Mouse (Mus musculus) brown adipose tissue, adult 24 weeks (tissue): ENCODE results near the gene Phf21b. TPM values are rescaled to one million over a fixed set of nuclear protein-coding genes. Genes with fewer than 3 reads are reported as not detected.

ENCODE experiments used
- H3K27ac ChIP-seq: fragments of 200-500 bp; replicated peaks from 2 replicates; pipeline ENCODE4 v1.5.1; 2012; ENCODE audit warnings: low read depth, mild to moderate bottlenecking, low read length
- H3K4me1 ChIP-seq: fragments of 200-500 bp; 2 replicates; pipeline ENCODE4 v1.6.1; 2012; ENCODE audit warnings: low read length, mixed read lengths; ENCODE audit not compliant: control insufficient read depth, insufficient read depth, insufficient read length
- H3K4me3 ChIP-seq: fragments of 200-500 bp; 2 replicates; pipeline ENCODE4 v1.5.1; 2012; ENCODE audit warnings: low read depth, mild to moderate bottlenecking, low read length, moderate library complexity; ENCODE audit not compliant: insufficient read depth
- polyA plus RNA-seq: library from polyadenylated mRNA; stranded (reverse); fragments of >200 nt; gene quantifications from 2 replicates; pipeline ENCODE4 v1.2.4, GENCODE M21; 2012; ENCODE audit not compliant: missing spikeins, insufficient read depth, insufficient read length

Gene Phf21b
- polyA plus RNA-seq, 1 experiment, result 0.55 TPM

DNA sequence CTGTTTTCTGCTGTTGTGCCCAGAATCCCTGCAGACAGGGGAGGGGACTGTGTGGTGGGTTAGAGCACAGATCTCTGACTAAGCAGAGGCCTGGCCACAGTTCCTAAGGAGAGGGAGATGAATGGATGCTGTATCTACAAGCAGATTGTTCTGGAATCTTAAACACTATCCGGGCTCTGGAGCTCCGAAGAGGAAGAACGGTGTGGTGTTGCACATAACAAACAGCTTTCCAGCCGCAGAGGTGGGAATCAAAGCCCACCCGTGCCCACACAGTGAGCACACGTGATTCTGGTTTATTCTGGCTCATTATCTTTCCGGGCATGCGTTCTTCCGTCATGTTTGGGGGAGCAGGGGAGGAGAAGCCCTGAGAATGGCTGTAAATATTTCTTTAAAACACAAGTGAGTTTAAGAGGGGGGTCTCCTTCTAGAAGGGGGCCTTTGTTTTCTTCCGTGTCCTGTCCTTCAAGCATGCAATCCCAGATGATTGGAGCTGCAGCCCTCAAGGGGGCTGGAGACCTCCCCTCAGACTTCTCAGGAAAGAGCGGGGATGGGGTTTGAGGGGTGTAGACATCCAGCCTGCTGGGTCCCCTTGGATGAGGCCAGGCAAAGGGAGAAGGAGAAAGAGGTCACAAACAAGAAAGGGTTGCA is 119.4 kb downstream of the Phf21b start:
- Histone ChIP-seq H3K27ac (no peak overlapping the region), H3K4me1 (no peaks in the 10 kb centered on the region; the same call in none of the 2 replicates), H3K4me3 (no peak overlapping the region)

Other genes starting within 250 kb of the Phf21b start
- gene Prr5, start 186.4 kb downstream of the Phf21b start, polyA plus RNA-seq, result 2.8 and 4.4 TPM in 2 replicates
- not detected in 2 replicates for gene Arhgap8, start 136.0 kb downstream of the Phf21b start, polyA plus RNA-seq
- not detected in 2 replicates for gene Gm29666, start 64.0 kb upstream of the Phf21b start, polyA plus RNA-seq
- gene Nup50, start 67.4 kb upstream of the Phf21b start, polyA plus RNA-seq, result 9.8 and 11.6 TPM in 2 replicates
- 13.6 and 16.3 TPM in 2 replicates for gene 5031439G07Rik, start 132.5 kb upstream of the Phf21b start, polyA plus RNA-seq
- gene Upk3a, start 161.1 kb upstream of the Phf21b start, polyA plus RNA-seq, result not detected in 2 replicates
- 6.0 and 7.3 TPM in 2 replicates for gene Fam118a, start 172.9 kb upstream of the Phf21b start, polyA plus RNA-seq